28 mouse cellular contexts compared by ENCODE assay signal in the genomic region with DNA sequence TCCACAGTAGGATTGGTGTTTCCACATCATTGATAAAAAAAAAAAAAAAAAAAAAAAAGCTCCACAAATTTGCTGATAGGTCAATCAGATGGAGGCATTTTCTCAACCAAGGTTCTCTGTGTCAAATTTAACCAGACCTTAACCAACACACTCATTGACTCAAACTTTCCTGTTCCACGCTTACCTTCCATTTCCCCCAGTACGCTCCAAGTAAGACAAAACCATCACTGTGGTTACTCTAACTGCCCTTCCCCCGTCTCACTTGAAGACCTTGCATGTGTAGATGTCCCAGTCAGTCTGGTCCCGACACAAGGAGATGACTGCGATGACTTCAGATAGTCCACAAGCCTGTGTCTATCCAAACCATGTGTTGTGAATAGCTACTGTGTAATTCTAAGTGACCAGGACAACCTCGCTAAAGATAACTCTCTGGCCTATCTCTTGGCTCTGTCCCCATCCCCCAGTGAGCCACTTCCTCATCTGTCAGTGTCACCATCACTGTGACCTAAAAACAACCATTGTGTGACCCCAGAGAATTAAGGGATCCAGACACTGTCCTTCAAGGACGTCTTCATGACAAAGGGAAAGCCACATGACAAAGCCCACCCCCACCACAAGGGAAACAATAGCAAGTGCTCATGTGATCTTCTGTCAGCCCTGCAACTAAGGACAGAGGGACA.
DNase-seq lines count a peak whose midpoint lies in the region; ATAC-seq and TF ChIP-seq lines count a peak whose summit lies in the region.
"Had no signal": no experiment of that assay in that cellular context is flagged by ENCODE, and none has a peak within 500 bp of the region (broad histone marks: within the 10 kb centered on the region; RNA-seq: fewer than 3 reads in every experiment).

No protein-coding gene starts in this region.

- peak; percentile 40; the same call in 1 of the 2 replicates for ATAC-seq in megakaryocyte, adult 5-6 weeks (ENCODE audit: poor library complexity, severe bottlenecking)
- ATAC-seq: forebrain, embryonic 14.5 days had no signal

- peak; percentile 17 for DNase-seq in embryo, embryonic 10 days (ENCODE audit: low spot score)
- DNase-seq in embryo, embryonic 11 days, result no peak
- DNase-seq in kidney, adult 2 months, result peak; percentile 1
- no peak for DNase-seq in kidney, adult 18-20 months
- DNase-seq in ZHBTc4 (ENCODE audit: low read depth, low spot score), result peak; percentile 9
- no peak for DNase-seq in urinary bladder, postnatal 4 days (ENCODE audit: low spot score in 2 of 2)
- no peak for DNase-seq in thymus, adult 18-20 months
- DNase-seq: adrenal gland, postnatal 14 days; cerebellum, adult 11 months; cerebellum, adult 9-11 months; gastrocnemius, postnatal 14 days; heart, adult 18-20 months; heart, postnatal 10 days; kidney, adult 11 months; kidney, postnatal 36 days had no signal

- H3K36me3 ChIP-seq in kidney, adult 2 months (ENCODE audit: control insufficient read depth, insufficient read depth, low read length), result no peaks in the 10 kb centered on the region
- H3K36me3 ChIP-seq: embryonic facial prominence, embryonic 12.5 days; G1E; heart, embryonic 13.5 days; hindbrain, embryonic 13.5 days; limb, embryonic 12.5 days; midbrain, embryonic 10.5 days; neural tube, embryonic 12.5 days had no signal

- H3K4me3 ChIP-seq in kidney, adult 2 months (ENCODE audit: insufficient read depth, low read depth, low read length), result no peak overlapping the region
- H3K4me3 ChIP-seq: embryonic facial prominence, embryonic 12.5 days; heart, embryonic 13.5 days; hindbrain, embryonic 13.5 days; layer of hippocampus, adult 2 months; left cerebral cortex, adult 2 months; limb, embryonic 12.5 days; midbrain, embryonic 10.5 days; myocyte; neural tube, embryonic 12.5 days had no signal

- no peak overlapping the region for H3K27ac ChIP-seq in kidney, adult 2 months (ENCODE audit: insufficient read depth, low read depth, low read length)
- H3K27ac ChIP-seq: embryonic facial prominence, embryonic 12.5 days; heart, embryonic 13.5 days; hindbrain, embryonic 13.5 days; layer of hippocampus, adult 2 months; left cerebral cortex, adult 2 months; limb, embryonic 12.5 days; macrophage; midbrain, embryonic 10.5 days; neural tube, embryonic 12.5 days had no signal

- 73% methylated on average over 7 of the region's 7 CpGs for WGBS in kidney, adult 2 months

- no peaks in the 10 kb centered on the region for H3K4me1 ChIP-seq in kidney, adult 2 months (ENCODE audit: control insufficient read depth, insufficient read depth, low read length)
- H3K4me1 ChIP-seq: hindbrain, embryonic 13.5 days; limb, embryonic 12.5 days; neural tube, embryonic 12.5 days had no signal

- no peak for TF ChIP-seq POLR2A in kidney, adult 2 months (IDR thresholded peaks at IDR 0.05; ENCODE audit: low read depth, low read length)

- H3K27me3 ChIP-seq in kidney, adult 2 months (replicated peaks; ENCODE audit: control insufficient read depth, insufficient read depth, low read length), result no peaks in the 10 kb centered on the region
- H3K27me3 ChIP-seq: embryonic facial prominence, embryonic 12.5 days; heart, embryonic 13.5 days; hindbrain, embryonic 13.5 days; neural tube, embryonic 12.5 days had no signal

- TF ChIP-seq CTCF in kidney, adult 2 months (conservative IDR thresholded peaks at IDR 0.05; ENCODE audit: insufficient read depth, insufficient read length, low read depth, low read length), result no peak

Comparison
In these comparisons a context has a peak if more than half of its experiments do, and no peak if none do; other contexts are left out.
1. DNase-seq: peak in embryo, embryonic 10 days (single experiment), kidney, adult 2 months (single experiment) and ZHBTc4 (single experiment); none in embryo, embryonic 11 days (single experiment), kidney, adult 18-20 months (single experiment), urinary bladder, postnatal 4 days (0 of 2) and thymus, adult 18-20 months (0 of 2).